Mouse (Mus musculus) cerebellum, postnatal 25 days (tissue): Measurements from ENCODE around the gene Safb2.

Experiments used
- DNase-seq, 2 experiments: peaks; one replicate each; pipeline ENCODE4 v3.0.0; 2021; ENCODE audit warnings: mixed read lengths in 2 of 2

Safb2 gene

GRCm38 (mm10) chr17:56559386-56559785, 25.0 kb downstream of the Safb2 start:
- no peak for DNase-seq

- peak; percentile 76 to 82 for DNase-seq
Measured at GRCm38 (mm10) chr17:56558448-56558847, 25.9 kb downstream of the Safb2 start.

GRCm38 (mm10) chr17:56554122-56554551, 30.2 kb downstream of the Safb2 start, which contains the start of gene Gm20219:
TSS of gene Gm20219 (minus strand) at chr17:56554387.
- no peak for DNase-seq

GRCm38 (mm10) chr17:56552781-56553363, 31.5 kb downstream of the Safb2 start:
- DNase-seq: peak; percentile 84 to 85

GRCm38 (mm10) chr17:56551841-56552581, 32.4 kb downstream of the Safb2 start:
- DNase-seq: peak in 1 of 2 experiments; percentile 11

GRCm38 (mm10) chr17:56550784-56551475, 33.5 kb downstream of the Safb2 start:
- DNase-seq: peak; percentile 27 to 40

- peak; percentile 6 to 11 for DNase-seq
Measured at GRCm38 (mm10) chr17:56548605-56549105, 35.7 kb downstream of the Safb2 start.

GRCm38 (mm10) chr17:56547846-56548604, 36.4 kb downstream of the Safb2 start:
- peak; percentile 14 to 33 for DNase-seq

- peak; percentile 87 to 91 for DNase-seq
Measured at GRCm38 (mm10) chr17:56547116-56547845, 37.1 kb downstream of the Safb2 start.

- DNase-seq: no peak
Measured at GRCm38 (mm10) chr17:56546576-56546975, 37.8 kb downstream of the Safb2 start.

GRCm38 (mm10) chr17:56545945-56546344, 38.4 kb downstream of the Safb2 start:
- no peak for DNase-seq

GRCm38 (mm10) chr17:56544699-56545387, 39.5 kb downstream of the Safb2 start:
- DNase-seq: no peak

GRCm38 (mm10) chr17:56543684-56544224, 40.6 kb downstream of the Safb2 start:
- DNase-seq: no peak

GRCm38 (mm10) chr17:56542736-56543135, 41.6 kb downstream of the Safb2 start:
- no peak for DNase-seq

GRCm38 (mm10) chr17:56540562-56540975, 43.8 kb downstream of the Safb2 start:
- no peak for DNase-seq

GRCm38 (mm10) chr17:56537912-56538311, 46.5 kb downstream of the Safb2 start:
- peak; percentile 37 to 59 for DNase-seq

GRCm38 (mm10) chr17:56536874-56537273, 47.5 kb downstream of the Safb2 start:
- no peak for DNase-seq

- peak; percentile 38 to 44 for DNase-seq
Measured at GRCm38 (mm10) chr17:56536192-56536591, 48.2 kb downstream of the Safb2 start.

GRCm38 (mm10) chr17:56524943-56525342, 59.4 kb downstream of the Safb2 start:
- no peak for DNase-seq

GRCm38 (mm10) chr17:56522744-56523143, 61.6 kb downstream of the Safb2 start:
- no peak for DNase-seq
